Mouse (Mus musculus) adrenal gland, postnatal 10 days (tissue): ENCODE measurements around the gene Vmn1r206. TPM values are rescaled to one million over a fixed set of nuclear protein-coding genes. Genes with fewer than 3 reads are reported as not detected.
"Not testable (repeated sequence)": the region's sequence is repeated elsewhere in the genome, so short reads cannot be mapped to it uniquely, and the experiment has no call there.

Experiments
- DNase-seq: peaks from one replicate; pipeline ENCODE4 v3.0.0; 2021; ENCODE audit warnings: mixed read lengths
- long read RNA-seq, 2 experiments: library from polyadenylated mRNA; stranded (forward); transcript quantifications; one replicate each; pipeline ENCODE4 v2.0.0; 2021
- total RNA-seq, 2 experiments: library from RNA; stranded (reverse); gene quantifications; 2 replicates each; pipeline ENCODE4 v1.2.3; 2021

Gene Vmn1r206
- total RNA-seq, result not detected
- long read RNA-seq, experiment 1, result 0 reads
- long read RNA-seq, experiment 2, result 0 reads

- not testable (repeated sequence) for DNase-seq
Observed at GRCm38 (mm10) chr13:22624151-22624550, at the start of gene Vmn1r206. Gene Vmn1r206, minus strand, starts transcription at chr13:22624251.

GRCm38 (mm10) chr13:22592900-22593299, 31.2 kb downstream of the Vmn1r206 start, which contains the start of gene Vmn1r205:
Gene Vmn1r205, minus strand, starts transcription at chr13:22593000.
- DNase-seq, result no peak

GRCm38 (mm10) chr13:22583336-22583735, 40.7 kb downstream of the Vmn1r206 start:
- DNase-seq, result not testable (repeated sequence)

GRCm38 (mm10) chr13:22574911-22575310, 49.1 kb downstream of the Vmn1r206 start:
- DNase-seq, result not testable (repeated sequence)

Other genes starting within 250 kb of the Vmn1r206 start
- not detected for gene Vmn1r199, start 244.4 kb downstream of the Vmn1r206 start, total RNA-seq
- gene Vmn1r200, start 233.9 kb downstream of the Vmn1r206 start, total RNA-seq, result not detected
- gene Vmn1r201, start 152.3 kb downstream of the Vmn1r206 start, total RNA-seq, result not detected
- under 1 TPM in 1 of 2 experiments, not detected in 1; 0.06 TPM for gene Vmn1r202, start 118.9 kb downstream of the Vmn1r206 start, total RNA-seq
- not detected for gene Vmn1r203, start 106.1 kb downstream of the Vmn1r206 start, total RNA-seq
- gene Vmn1r204, start 71.1 kb downstream of the Vmn1r206 start, total RNA-seq, result not detected
- not detected for gene Vmn1r205, start 31.3 kb downstream of the Vmn1r206 start, total RNA-seq
- not detected for gene Vmn1r207-ps, start 105.4 kb upstream of the Vmn1r206 start, total RNA-seq
- gene Vmn1r208, start 153.1 kb upstream of the Vmn1r206 start, total RNA-seq, result not detected
- gene Vmn1r209, start 185.4 kb upstream of the Vmn1r206 start, total RNA-seq, result under 1 TPM in 1 of 2 experiments, not detected in 1; 0.03 TPM
- gene Vmn1r210, start 207.1 kb upstream of the Vmn1r206 start, total RNA-seq, result not detected
- gene Vmn1r211, start 233.3 kb upstream of the Vmn1r206 start, total RNA-seq, result not detected